Mouse (Mus musculus): ENCODE data around the gene Afg3l1. TPM values are rescaled to one million over a fixed set of nuclear protein-coding genes. Genes with fewer than 3 reads are reported as not detected.
"Not testable (repeated sequence)": the region's sequence is repeated elsewhere in the genome, so short reads cannot be mapped to it uniquely, and the experiment has no call there.

Afg3l1 gene
- polyA plus RNA-seq, 1 experiment from 2014 or later: 59.4 TPM

- peaks cover 6% of the 10 kb centered on the region for H3K9me3 ChIP-seq (ENCODE audit: low read length)
- no peak for ATAC-seq (ENCODE audit: low FRiP score, low TSS enrichment)
- H3K36me3 ChIP-seq (ENCODE audit: insufficient read depth, low read length): peaks cover 49% of the 10 kb centered on the region
- H3K27me3 ChIP-seq (ENCODE audit: insufficient read depth, low read length): no peaks in the 10 kb centered on the region
- H3K4me2 ChIP-seq (replicated peaks; ENCODE audit: low read depth, low read length): no peak overlapping the region
- no peak overlapping the region for H3K27ac ChIP-seq (ENCODE audit: low read length)
- peaks cover 18% of the 10 kb centered on the region for H3K4me1 ChIP-seq (ENCODE audit: insufficient read depth, low read length)
- H3K4me3 ChIP-seq (ENCODE audit: low read length): no peak overlapping the region
- no peak overlapping the region for H3K9ac ChIP-seq (replicated peaks; ENCODE audit: low read length)
- WGBS: 46% methylated on average over 9 of the region's 9 CpGs
Observed at GRCm38 (mm10) chr8:123505695-123506094, 28.0 kb downstream of the Afg3l1 start.

GRCm38 (mm10) chr8:123507153-123507552, 29.4 kb downstream of the Afg3l1 start:
- 94% methylated on average over 5 of the region's 5 CpGs for WGBS
- H3K27ac ChIP-seq (ENCODE audit: low read length): no peak overlapping the region
- no peak for ATAC-seq (ENCODE audit: low FRiP score, low TSS enrichment)
- H3K4me2 ChIP-seq (replicated peaks; ENCODE audit: low read depth, low read length): no peak overlapping the region
- no peak overlapping the region for H3K9ac ChIP-seq (replicated peaks; ENCODE audit: low read length)
- no peak overlapping the region for H3K4me3 ChIP-seq (ENCODE audit: low read length)
- H3K9me3 ChIP-seq (ENCODE audit: low read length): peaks cover 6% of the 10 kb centered on the region
- peaks cover 34% of the 10 kb centered on the region for H3K36me3 ChIP-seq (ENCODE audit: insufficient read depth, low read length)
- H3K27me3 ChIP-seq (ENCODE audit: insufficient read depth, low read length): no peaks in the 10 kb centered on the region
- H3K4me1 ChIP-seq (ENCODE audit: insufficient read depth, low read length): peaks cover 18% of the 10 kb centered on the region

- Histone ChIP-seq H3K9ac (replicated peaks; ENCODE audit: low read length) (no peak overlapping the region), H3K27ac (ENCODE audit: low read length) (no peak overlapping the region), H3K9me3 (ENCODE audit: low read length) (no peaks in the 10 kb centered on the region), H3K4me2 (replicated peaks; ENCODE audit: low read depth, low read length) (no peak overlapping the region), H3K27me3 (ENCODE audit: insufficient read depth, low read length) (peaks cover 26% of the 10 kb centered on the region), H3K36me3 (ENCODE audit: insufficient read depth, low read length) (peaks cover 17% of the 10 kb centered on the region), H3K4me1 (ENCODE audit: insufficient read depth, low read length) (peaks cover 11% of the 10 kb centered on the region), H3K4me3 (ENCODE audit: low read length) (no peak overlapping the region)
- WGBS: 76% methylated on average over 5 of the region's 5 CpGs
- no peak for ATAC-seq (ENCODE audit: low FRiP score, low TSS enrichment)
Observed at GRCm38 (mm10) chr8:123510819-123511218, 33.1 kb downstream of the Afg3l1 start.

GRCm38 (mm10) chr8:123514136-123514535, 36.4 kb downstream of the Afg3l1 start:
- Histone ChIP-seq H3K4me1 (ENCODE audit: insufficient read depth, low read length) (peaks cover 14% of the 10 kb centered on the region), H3K4me3 (ENCODE audit: low read length) (peak overlapping the region; percentile 69), H3K27me3 (ENCODE audit: insufficient read depth, low read length) (peaks cover 36% of the 10 kb centered on the region), H3K27ac (ENCODE audit: low read length) (no peak overlapping the region), H3K9me3 (ENCODE audit: low read length) (no peaks in the 10 kb centered on the region), H3K9ac (replicated peaks; ENCODE audit: low read length) (0 out of 2 replicates have a peak overlapping the region, but pooled peaks have one; percentile 64), H3K4me2 (replicated peaks; ENCODE audit: low read depth, low read length) (peak overlapping the region; percentile 98), H3K36me3 (ENCODE audit: insufficient read depth, low read length) (0 out of 2 replicates have a peak, but pooled peaks cover 4% of the 10 kb centered on the region)
- 3% methylated on average over 9 of the region's 9 CpGs for WGBS
- no peak for ATAC-seq (ENCODE audit: low FRiP score, low TSS enrichment)

- Histone ChIP-seq H3K9me3 (ENCODE audit: low read length) (no peaks in the 10 kb centered on the region), H3K4me2 (replicated peaks; ENCODE audit: low read depth, low read length) (peak within 1 kb of the TSS; percentile 98), H3K36me3 (ENCODE audit: insufficient read depth, low read length) (no peaks in the 10 kb centered on the region), H3K4me3 (ENCODE audit: low read length) (peak within 1 kb of the TSS; percentile 69), H3K27me3 (ENCODE audit: insufficient read depth, low read length) (peaks cover 36% of the 10 kb centered on the region), H3K9ac (replicated peaks; ENCODE audit: low read length) (peak within 1 kb of the TSS; percentile 64), H3K27ac (ENCODE audit: low read length) (no peak within 1 kb of the TSS), H3K4me1 (ENCODE audit: insufficient read depth, low read length) (peaks cover 20% of the 10 kb centered on the region)
- ATAC-seq (ENCODE audit: low FRiP score, low TSS enrichment): peak; percentile 54
- under 1% methylated on average over 52 of the region's 63 CpGs for WGBS
Observed at GRCm38 (mm10) chr8:123514781-123515539, 37.3 kb downstream of the Afg3l1 start, which contains the start of gene Dbndd1. Dbndd1 (minus strand) TSS chr8:123515463.

- Histone ChIP-seq H3K27ac (ENCODE audit: low read length) (no peak overlapping the region), H3K4me1 (ENCODE audit: insufficient read depth, low read length) (peaks cover 20% of the 10 kb centered on the region), H3K4me3 (ENCODE audit: low read length) (peak overlapping the region; percentile 69; the same call in 1 of the 2 replicates), H3K9ac (replicated peaks; ENCODE audit: low read length) (no peak overlapping the region), H3K4me2 (replicated peaks; ENCODE audit: low read depth, low read length) (peak overlapping the region; percentile 98), H3K36me3 (ENCODE audit: insufficient read depth, low read length) (0 out of 2 replicates have a peak, but pooled peaks cover 2% of the 10 kb centered on the region), H3K27me3 (ENCODE audit: insufficient read depth, low read length) (peaks cover 36% of the 10 kb centered on the region), H3K9me3 (ENCODE audit: low read length) (no peaks in the 10 kb centered on the region)
- 3% methylated on average over 11 of the region's 11 CpGs for WGBS
- no peak for ATAC-seq (ENCODE audit: low FRiP score, low TSS enrichment)
Observed at GRCm38 (mm10) chr8:123515540-123515897, 37.8 kb downstream of the Afg3l1 start.

GRCm38 (mm10) chr8:123516596-123516995, 38.9 kb downstream of the Afg3l1 start:
- no peak overlapping the region for H3K4me2 ChIP-seq (replicated peaks; ENCODE audit: low read depth, low read length)
- no peak overlapping the region for H3K9ac ChIP-seq (replicated peaks; ENCODE audit: low read length)
- no peaks in the 10 kb centered on the region for H3K9me3 ChIP-seq (ENCODE audit: low read length)
- no peak for ATAC-seq (ENCODE audit: low FRiP score, low TSS enrichment)
- H3K27ac ChIP-seq (ENCODE audit: low read length): no peak overlapping the region
- peaks cover 11% of the 10 kb centered on the region; the same call in 1 of the 2 replicates for H3K36me3 ChIP-seq (ENCODE audit: insufficient read depth, low read length)
- H3K27me3 ChIP-seq (ENCODE audit: insufficient read depth, low read length): peaks cover 36% of the 10 kb centered on the region
- WGBS: 30% methylated on average over 2 of the region's 2 CpGs
- peaks cover 20% of the 10 kb centered on the region for H3K4me1 ChIP-seq (ENCODE audit: insufficient read depth, low read length)
- no peak overlapping the region for H3K4me3 ChIP-seq (ENCODE audit: low read length)

GRCm38 (mm10) chr8:123518172-123518571, 40.5 kb downstream of the Afg3l1 start:
- Histone ChIP-seq H3K4me3 (ENCODE audit: low read length) (peak overlapping the region; percentile 92), H3K27me3 (ENCODE audit: insufficient read depth, low read length) (peaks cover 28% of the 10 kb centered on the region), H3K9me3 (ENCODE audit: low read length) (no peaks in the 10 kb centered on the region), H3K9ac (replicated peaks; ENCODE audit: low read length) (0 out of 2 replicates have a peak overlapping the region, but pooled peaks have one; percentile 22), H3K4me2 (replicated peaks; ENCODE audit: low read depth, low read length) (peak overlapping the region; percentile 87), H3K27ac (ENCODE audit: low read length) (no peak overlapping the region), H3K36me3 (ENCODE audit: insufficient read depth, low read length) (peaks cover 23% of the 10 kb centered on the region), H3K4me1 (ENCODE audit: insufficient read depth, low read length) (peaks cover 20% of the 10 kb centered on the region)
- ATAC-seq (ENCODE audit: low FRiP score, low TSS enrichment): no peak
- 34% methylated on average over 10 of the region's 10 CpGs for WGBS

GRCm38 (mm10) chr8:123518667-123519066, 41.0 kb downstream of the Afg3l1 start, which contains the start of gene Gas8:
Gas8 (plus strand) TSS chr8:123518834.
- H3K4me1 ChIP-seq (ENCODE audit: insufficient read depth, low read length): peaks cover 20% of the 10 kb centered on the region
- under 1% methylated on average over 20 of the region's 20 CpGs for WGBS
- H3K4me2 ChIP-seq (replicated peaks; ENCODE audit: low read depth, low read length): peak within 1 kb of the TSS; percentile 87
- ATAC-seq (ENCODE audit: low FRiP score, low TSS enrichment): peak; percentile 92
- peak within 1 kb of the TSS; percentile 92 for H3K4me3 ChIP-seq (ENCODE audit: low read length)
- peaks cover 28% of the 10 kb centered on the region for H3K36me3 ChIP-seq (ENCODE audit: insufficient read depth, low read length)
- peak within 1 kb of the TSS; percentile 86 for H3K9ac ChIP-seq (replicated peaks; ENCODE audit: low read length)
- H3K27ac ChIP-seq (ENCODE audit: low read length): no peak within 1 kb of the TSS
- peaks cover 23% of the 10 kb centered on the region for H3K27me3 ChIP-seq (ENCODE audit: insufficient read depth, low read length)
- no peaks in the 10 kb centered on the region for H3K9me3 ChIP-seq (ENCODE audit: low read length)

- peaks cover 15% of the 10 kb centered on the region for H3K27me3 ChIP-seq (ENCODE audit: insufficient read depth, low read length)
- H3K4me3 ChIP-seq (ENCODE audit: low read length); H3K27ac ChIP-seq (ENCODE audit: low read length); H3K4me2 ChIP-seq (replicated peaks; ENCODE audit: low read depth, low read length); ATAC-seq (ENCODE audit: low FRiP score, low TSS enrichment); H3K9ac ChIP-seq (replicated peaks; ENCODE audit: low read length); H3K9me3 ChIP-seq (ENCODE audit: low read length): not testable (repeated sequence)
- 88% methylated on average over 1 of the region's 1 CpGs for WGBS
- H3K36me3 ChIP-seq (ENCODE audit: insufficient read depth, low read length): peaks cover 40% of the 10 kb centered on the region
- peaks cover 14% of the 10 kb centered on the region for H3K4me1 ChIP-seq (ENCODE audit: insufficient read depth, low read length)
Observed at GRCm38 (mm10) chr8:123520048-123520447, 42.3 kb downstream of the Afg3l1 start.
